Mouse (Mus musculus) embryo, embryonic 11.5 days (tissue): ENCODE measurements around the gene Psg16.
"Not testable (repeated sequence)": the region's sequence is repeated elsewhere in the genome, so short reads cannot be mapped to it uniquely, and the experiment has no call there.

Source experiments
- DNase-seq: peaks from one replicate; pipeline ENCODE4 v3.0.0-alpha.2; 2012; ENCODE audit warnings: low read depth, low spot score

The Psg16 gene

GRCm38 (mm10) chr7:17090058-17090585 lies 16.3 kb downstream of the Psg16 start:
- DNase-seq, result no peak

GRCm38 (mm10) chr7:17091280-17091679 lies 17.4 kb downstream of the Psg16 start:
- no peak for DNase-seq

- DNase-seq, result not testable (repeated sequence)
These were observed 27.8 kb downstream of the Psg16 start for GRCm38 (mm10) chr7:17101631-17102030.

- no peak for DNase-seq
These were observed 61.5 kb downstream of the Psg16 start for GRCm38 (mm10) chr7:17135307-17135706.

- DNase-seq, result no peak
These were observed 76.1 kb downstream of the Psg16 start, which contains the start of gene Ceacam3 for GRCm38 (mm10) chr7:17149931-17150330. Gene Ceacam3, plus strand, starts transcription at chr7:17150282.

- DNase-seq, result peak; percentile 9
These were observed 81.8 kb downstream of the Psg16 start for GRCm38 (mm10) chr7:17155634-17156033.

GRCm38 (mm10) chr7:17156885-17157677 lies 83.2 kb downstream of the Psg16 start:
- DNase-seq, result no peak

GRCm38 (mm10) chr7:17159011-17159410 lies 85.2 kb downstream of the Psg16 start:
- DNase-seq, result no peak

GRCm38 (mm10) chr7:17171827-17172226 lies 98.0 kb downstream of the Psg16 start:
- no peak for DNase-seq
